Mouse (Mus musculus): ENCODE results near the gene Olfr741. TPM values are rescaled to one million over a fixed set of nuclear protein-coding genes. Genes with fewer than 3 reads are reported as not detected.

Gene Olfr741
- total RNA-seq (2021) = not detected
- long read RNA-seq, experiment 1 = 0 reads
- long read RNA-seq, experiment 2 = 0 reads

GRCm38 (mm10) chr14:50472438-50472837 is at the start of gene Olfr741:
Olfr741 (plus strand) TSS chr14:50472738.
- Histone ChIP-seq H3K27ac (no peak within 1 kb of the TSS), H3K4me3 (no peak within 1 kb of the TSS)
- intact Hi-C loops (cut with DNase I) = no loop called here
- TF ChIP-seq CTCF (IDR thresholded peaks at IDR 0.05) = no peak
- DNase-seq = no peak

GRCm38 (mm10) chr14:50445245-50445644 is 27.3 kb upstream of the Olfr741 start, which contains the start of gene Olfr740:
Olfr740 (plus strand) TSS chr14:50445545.
- no peak for TF ChIP-seq CTCF (IDR thresholded peaks at IDR 0.05)
- no peak within 1 kb of the TSS for H3K27ac ChIP-seq
- no peak within 1 kb of the TSS for H3K4me3 ChIP-seq
- intact Hi-C loops (cut with DNase I) = no loop called here
- no peak for DNase-seq

- DNase-seq = no peak
- TF ChIP-seq CTCF (IDR thresholded peaks at IDR 0.05) = no peak
- Histone ChIP-seq H3K4me3 (no peak overlapping the region), H3K27ac (no peak overlapping the region)
- intact Hi-C loops (cut with DNase I) = no loop called here
Observed at GRCm38 (mm10) chr14:50478406-50478805, 5.9 kb downstream of the Olfr741 start.

- no peak for DNase-seq
- Histone ChIP-seq H3K27ac (no peak within 1 kb of the TSS), H3K4me3 (no peak within 1 kb of the TSS)
- no peak for TF ChIP-seq CTCF (IDR thresholded peaks at IDR 0.05)
- intact Hi-C loops (cut with DNase I) = no loop called here
Observed at GRCm38 (mm10) chr14:50503300-50503699, 30.8 kb downstream of the Olfr741 start, which contains the start of gene Olfr742. Olfr742 (plus strand) TSS chr14:50503600.

GRCm38 (mm10) chr14:50521539-50521938 is 49.0 kb downstream of the Olfr741 start, which contains the start of gene Olfr743:
Olfr743 (plus strand) TSS chr14:50521839.
- intact Hi-C loops (cut with DNase I) = no loop called here
- DNase-seq = no peak
- no peak for TF ChIP-seq CTCF (IDR thresholded peaks at IDR 0.05)
- Histone ChIP-seq H3K4me3 (no peak within 1 kb of the TSS), H3K27ac (no peak within 1 kb of the TSS)

Other genes starting within 250 kb of the Olfr741 start
- gene Olfr731, start 230.9 kb upstream of the Olfr741 start, total RNA-seq (2021) = not detected
- not detected for gene Olfr732, start 188.5 kb upstream of the Olfr741 start, total RNA-seq (2021)
- gene Olfr733, start 171.2 kb upstream of the Olfr741 start, total RNA-seq (2021) = not detected
- not detected for gene Olfr734, start 146.0 kb upstream of the Olfr741 start, total RNA-seq (2021)
- gene Olfr735, start 123.9 kb upstream of the Olfr741 start, total RNA-seq (2021) = not detected
- not detected for gene Tlr11, start 114.8 kb upstream of the Olfr741 start, total RNA-seq (2021)
- not detected for gene Olfr736, start 91.6 kb upstream of the Olfr741 start, total RNA-seq (2021)
- gene Olfr738, start 65.2 kb upstream of the Olfr741 start, total RNA-seq (2021) = not detected
- not detected for gene Olfr739, start 54.1 kb upstream of the Olfr741 start, total RNA-seq (2021)
- not detected for gene Olfr740, start 27.2 kb upstream of the Olfr741 start, total RNA-seq (2021)
- not detected for gene Olfr742, start 30.9 kb downstream of the Olfr741 start, total RNA-seq (2021)
- not detected for gene Olfr743, start 49.1 kb downstream of the Olfr741 start, total RNA-seq (2021)
- not detected for gene Olfr744, start 142.1 kb downstream of the Olfr741 start, total RNA-seq (2021)
- gene Olfr745, start 166.7 kb downstream of the Olfr741 start, total RNA-seq (2021) = not detected
- gene Olfr746, start 174.3 kb downstream of the Olfr741 start, total RNA-seq (2021) = not detected
- not detected for gene Olfr747, start 220.5 kb downstream of the Olfr741 start, total RNA-seq (2021)
- not detected for gene Olfr748, start 234.6 kb downstream of the Olfr741 start, total RNA-seq (2021)

Measured in gastrocnemius, adult 2 months (tissue).